Mouse (Mus musculus) liver, embryonic 14.5 days (tissue): ENCODE data around the gene Cmtm8.

ENCODE experiments used
- CTCF ChIP-seq: IDR thresholded peaks from 2 replicates; pipeline ENCODE4 v1.5.1; 2016; ENCODE audit warnings: antibody characterized with exemption, low read depth, control low read depth
- EP300 ChIP-seq: IDR thresholded peaks from 2 replicates; pipeline ENCODE4 v1.6.1; 2016; ENCODE audit warnings: antibody characterized with exemption, low read depth

DNA sequence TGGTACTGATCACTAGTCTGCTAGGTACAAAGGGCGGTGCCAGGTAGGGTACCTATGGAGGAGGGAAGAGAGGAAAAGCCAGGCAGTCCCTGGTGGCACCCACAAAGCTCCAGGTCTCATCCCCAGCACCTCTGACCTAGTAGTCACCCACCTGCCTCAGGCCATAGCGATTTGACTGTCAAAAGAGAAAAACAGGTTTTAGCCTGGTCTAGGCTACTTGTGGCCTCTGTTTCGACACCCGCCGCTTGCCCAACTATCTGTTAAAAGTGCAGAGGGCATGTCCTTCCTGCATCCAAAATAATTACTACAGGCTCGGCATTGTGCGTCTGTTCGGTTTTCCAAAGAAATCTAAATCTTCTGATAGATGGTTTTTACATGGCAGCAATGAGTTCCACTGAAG is 14.3 kb downstream of the Cmtm8 start:
- no peak for TF ChIP-seq EP300
- no peak for TF ChIP-seq CTCF
